Mouse (Mus musculus) C2C12 (cell line): ENCODE results near the gene BC048403.

Experiments used
- CEBPB ChIP-seq: IDR thresholded peaks from one replicate; pipeline ENCODE4 v1.6.1; 2011; ENCODE audit warnings: low read depth, mild to moderate bottlenecking, control low read depth, moderate library complexity
- CTCF ChIP-seq: IDR thresholded peaks from one replicate; pipeline ENCODE4 v1.5.1; 2011; ENCODE audit not compliant: control insufficient read depth, insufficient read depth, insufficient read length
- MAX ChIP-seq: IDR thresholded peaks from one replicate; pipeline ENCODE4 v1.6.1; 2011; ENCODE audit warnings: mild to moderate bottlenecking, control low read depth
- MYOD1 ChIP-seq: IDR thresholded peaks from one replicate; pipeline ENCODE4 v1.6.1; 2011; ENCODE audit warnings: low read depth; ENCODE audit not compliant: control insufficient read depth, insufficient read length
- USF1 ChIP-seq: IDR thresholded peaks from one replicate; pipeline ENCODE4 v1.6.1; 2011; ENCODE audit warnings: low read depth, mild to moderate bottlenecking, control low read depth, moderate library complexity

GRCm38 (mm10) chr10:121762141-121762540 is 22.4 kb downstream of the BC048403 start:
- TF ChIP-seq CTCF: no peak
- TF ChIP-seq MAX: no peak
- no peak for TF ChIP-seq USF1
- no peak for TF ChIP-seq MYOD1
- no peak for TF ChIP-seq CEBPB
